Mouse (Mus musculus) C2C12 (cell line): ENCODE measurements around the gene Minpp1.

ENCODE experiments used
- CEBPB ChIP-seq: IDR thresholded peaks from one replicate; pipeline ENCODE4 v1.6.1; 2011; ENCODE audit warnings: low read depth, mild to moderate bottlenecking, control low read depth, moderate library complexity
- CTCF ChIP-seq: IDR thresholded peaks from one replicate; pipeline ENCODE4 v1.5.1; 2011; ENCODE audit not compliant: control insufficient read depth, insufficient read depth, insufficient read length
- MYOD1 ChIP-seq: IDR thresholded peaks from one replicate; pipeline ENCODE4 v1.6.1; 2011; ENCODE audit warnings: low read depth; ENCODE audit not compliant: control insufficient read depth, insufficient read length
- MYOG ChIP-seq: IDR thresholded peaks from one replicate; pipeline ENCODE4 v1.6.1; 2011; ENCODE audit not compliant: control insufficient read depth, insufficient read length; ENCODE audit errors: extremely low read depth
- USF1 ChIP-seq: IDR thresholded peaks from one replicate; pipeline ENCODE4 v1.6.1; 2011; ENCODE audit warnings: low read depth, mild to moderate bottlenecking, control low read depth, moderate library complexity

DNA sequence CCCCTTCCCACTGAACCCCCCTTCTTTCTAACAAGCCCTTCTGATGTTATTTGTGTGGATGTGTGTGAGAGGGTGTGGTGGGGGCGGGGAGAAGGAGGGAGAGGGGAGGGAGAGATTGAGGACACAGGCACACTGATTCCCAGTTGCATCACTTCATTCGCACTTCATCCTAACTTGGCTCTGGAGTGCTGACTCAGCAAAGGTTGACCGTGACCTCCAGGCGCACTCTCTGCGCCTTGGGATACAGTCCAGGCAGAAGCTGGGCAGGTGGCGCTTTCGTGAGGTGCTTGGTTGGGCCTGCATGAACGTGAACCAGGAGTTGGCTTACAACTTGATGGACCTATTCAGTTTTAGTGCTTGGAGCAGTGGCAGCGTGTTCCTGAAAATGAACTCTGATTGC, 22.0 kb downstream of the Minpp1 start:
- no peak for TF ChIP-seq CTCF
- TF ChIP-seq CEBPB, result no peak
- no peak for TF ChIP-seq MYOG
- TF ChIP-seq MYOD1, result no peak
- TF ChIP-seq USF1, result no peak
